Mouse (Mus musculus) G1E (cell line): Measurements from ENCODE around the gene Krtcap3.

Experiments used
- CTCF ChIP-seq: IDR thresholded peaks from 2 replicates; pipeline ENCODE4 v1.5.1; 2012; ENCODE audit warnings: low read depth, low read length, inconsistent platforms, mixed read lengths
- GATA1 ChIP-seq: IDR thresholded peaks from 2 replicates; pipeline ENCODE4 v1.6.1; 2012; ENCODE audit warnings: borderline replicate concordance, low read length, inconsistent platforms, mixed read lengths

GRCm38 (mm10) chr5:31279245-31279988 lies 27.9 kb downstream of the Krtcap3 start:
- TF ChIP-seq CTCF, result no peak
- TF ChIP-seq GATA1, result no peak
